ENCODE assay signal across 8 mouse cellular contexts in genomic region chr9:58489133-58489864, GRCm38 (mm10). TPM values are rescaled to one million over a fixed set of nuclear protein-coding genes. Genes with fewer than 3 reads are reported as not detected.
DNase-seq lines count a peak whose midpoint lies in the region; ATAC-seq and TF ChIP-seq lines count a peak whose summit lies in the region.

No protein-coding gene starts in this region.

- H3K4me3 ChIP-seq in kidney, adult 2 months (ENCODE audit: insufficient read depth, low read depth, low read length), result 0 out of 2 replicates have a peak overlapping the region, but pooled peaks have one; percentile 61
- H3K4me3 ChIP-seq in forebrain, embryonic 11.5 days (ENCODE audit: low read depth, low read length), result peak overlapping the region; percentile 64
- peak overlapping the region; percentile 49 for H3K4me3 ChIP-seq in liver, embryonic 12.5 days

- 0 out of 2 replicates have a peak, but pooled peaks have one; percentile 22 for ATAC-seq in forebrain, embryonic 11.5 days (replicated peaks; ENCODE audit: low FRiP score)
- no peak for ATAC-seq in liver, embryonic 12.5 days

- H3K4me2 ChIP-seq in forebrain, embryonic 11.5 days (ENCODE audit: low read depth, low read length, severe bottlenecking), result peak overlapping the region; percentile 100
- peak overlapping the region; percentile 66 for H3K4me2 ChIP-seq in liver, embryonic 12.5 days

- peaks cover 2% of the 10 kb centered on the region; the same call in 1 of the 2 replicates for H3K4me1 ChIP-seq in kidney, adult 2 months (ENCODE audit: control insufficient read depth, insufficient read depth, low read length)
- peaks cover 8% of the 10 kb centered on the region for H3K4me1 ChIP-seq in forebrain, embryonic 11.5 days (replicated peaks; ENCODE audit: control insufficient read depth, insufficient read depth, low read length)
- H3K4me1 ChIP-seq in liver, embryonic 12.5 days, result peaks cover 8% of the 10 kb centered on the region; the same call in 1 of the 2 replicates

- peak overlapping the region; percentile 74 for H3K9ac ChIP-seq in forebrain, embryonic 11.5 days (ENCODE audit: low read length)
- no peak overlapping the region for H3K9ac ChIP-seq in liver, embryonic 12.5 days

- no peak for TF ChIP-seq CTCF in kidney, adult 2 months (conservative IDR thresholded peaks at IDR 0.05; ENCODE audit: insufficient read depth, insufficient read length, low read depth, low read length)

- DNase-seq in kidney, adult 2 months, result no peak
- DNase-seq in kidney, adult 8-10 months, result no peak
- peak; percentile 8 for DNase-seq in adrenal gland, postnatal 25 days
- DNase-seq in forebrain, embryonic 11.5 days (ENCODE audit: low spot score), result peak; percentile 66
- no peak for DNase-seq in urinary bladder, postnatal 36 days (ENCODE audit: low spot score in 2 of 2)
- DNase-seq in thymus, postnatal 0 days (ENCODE audit: low spot score), result no peak
- DNase-seq in left cerebral cortex, adult 9 months (ENCODE audit: low spot score in 2 of 2), result no peak

- 22% methylated on average over 13 of the region's 13 CpGs for WGBS in kidney, adult 2 months
- 1% methylated on average over 13 of the region's 13 CpGs for WGBS in forebrain, embryonic 11.5 days
- 10% methylated on average over 13 of the region's 13 CpGs for WGBS in liver, embryonic 12.5 days (ENCODE audit: insufficient replicate concordance)

- no peaks in the 10 kb centered on the region for H3K36me3 ChIP-seq in kidney, adult 2 months (ENCODE audit: control insufficient read depth, insufficient read depth, low read length)
- no peaks in the 10 kb centered on the region for H3K36me3 ChIP-seq in forebrain, embryonic 11.5 days (ENCODE audit: control insufficient read depth, insufficient read depth, low read length)
- no peaks in the 10 kb centered on the region for H3K36me3 ChIP-seq in liver, embryonic 12.5 days

- H3K27me3 ChIP-seq in kidney, adult 2 months (replicated peaks; ENCODE audit: control insufficient read depth, insufficient read depth, low read length), result peaks cover 4% of the 10 kb centered on the region; the same call in 1 of the 2 replicates
- H3K27me3 ChIP-seq in forebrain, embryonic 11.5 days (ENCODE audit: control insufficient read depth, insufficient read depth, low read length), result peaks cover 16% of the 10 kb centered on the region
- H3K27me3 ChIP-seq in liver, embryonic 12.5 days (replicated peaks), result peaks cover 82% of the 10 kb centered on the region

- no peak overlapping the region for H3K27ac ChIP-seq in kidney, adult 2 months (ENCODE audit: insufficient read depth, low read depth, low read length)
- no peak overlapping the region for H3K27ac ChIP-seq in forebrain, embryonic 11.5 days (ENCODE audit: low read depth, low read length)
- no peak overlapping the region for H3K27ac ChIP-seq in liver, embryonic 12.5 days

- no peak for TF ChIP-seq POLR2A in kidney, adult 2 months (IDR thresholded peaks at IDR 0.05; ENCODE audit: low read depth, low read length)

- H3K9me3 ChIP-seq in forebrain, embryonic 11.5 days (ENCODE audit: control insufficient read depth, low read length), result no peaks in the 10 kb centered on the region
- no peaks in the 10 kb centered on the region for H3K9me3 ChIP-seq in liver, embryonic 12.5 days (replicated peaks)

RNA-seq across cellular contexts. Expression of gene Insyn1, which starts 0.9 kb away (rescaled TPM):
- polyA plus RNA-seq in kidney, adult 2 months (2012; rRNA removed), result 2.7 and 2.9 TPM in 2 replicates
- 8.0 and 10.2 TPM in 2 replicates for total RNA-seq in adrenal gland, postnatal 25 days (2021)
- 2.4 and 3.4 TPM in 2 replicates for polyA plus RNA-seq in forebrain, embryonic 11.5 days (2014; fragmentation: Nextera tagmentation; extraction: Ambion mirVana)
- polyA plus RNA-seq in liver, embryonic 12.5 days (2016; fragmentation: Nextera tagmentation; extraction: Ambion mirVana), result 0.19 and 0.41 TPM in 2 replicates
- polyA plus RNA-seq in thymus, postnatal 0 days (2015; fragmentation: Nextera tagmentation; extraction: Ambion mirVana), result 0.60 and 0.64 TPM in 2 replicates

Comparison
In these comparisons a context has a peak if more than half of its experiments do, and no peak if none do; other contexts are left out.
1. DNase-seq: peak in adrenal gland, postnatal 25 days (single experiment) and forebrain, embryonic 11.5 days (single experiment); none in kidney, adult 2 months (single experiment), kidney, adult 8-10 months (0 of 2), urinary bladder, postnatal 36 days (0 of 2), thymus, postnatal 0 days (single experiment) and left cerebral cortex, adult 9 months (0 of 2).
2. Peak in every context shown above with its lines, with median percentiles within 50 percentile points of each other: H3K4me3 ChIP-seq.